23 mouse cellular contexts compared by ENCODE assay signal in the genomic region with DNA sequence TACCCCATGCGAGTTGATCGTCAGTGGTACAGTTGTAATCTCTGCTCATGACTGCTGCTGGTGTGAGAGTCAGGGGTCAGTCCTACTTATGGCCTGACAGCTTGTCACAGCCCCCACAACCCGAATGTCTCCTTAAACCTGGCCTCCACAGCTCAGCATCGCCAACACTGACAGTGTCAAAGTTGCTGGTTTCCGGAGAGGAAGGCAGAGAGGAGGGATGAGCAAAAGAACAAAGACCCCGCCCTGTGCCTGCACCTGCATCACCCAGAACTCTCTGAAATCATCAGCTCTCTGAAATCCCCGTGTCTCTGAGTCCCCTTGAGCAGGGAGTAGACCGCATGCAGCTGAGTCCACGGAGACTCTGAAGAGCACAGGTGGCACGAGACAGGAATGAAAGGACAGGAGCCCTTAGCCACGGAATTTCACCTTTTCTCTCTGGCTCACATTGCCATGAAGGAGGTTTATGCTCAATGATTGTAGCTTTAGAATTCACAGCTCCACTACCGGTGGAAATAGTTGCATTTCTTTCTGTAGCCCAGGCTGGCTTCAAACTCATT. TPM values are rescaled to one million over a fixed set of nuclear protein-coding genes. Genes with fewer than 3 reads are reported as not detected.
DNase-seq lines count a peak whose midpoint lies in the region; ATAC-seq lines count a peak whose summit lies in the region.
"Had no signal": no experiment of that assay in that cellular context is flagged by ENCODE, and none has a peak within 500 bp of the region (broad histone marks: within the 10 kb centered on the region; RNA-seq: fewer than 3 reads in every experiment).

Gene Sit1, minus strand, starts transcription at position 200 of the 557 bp plus-strand sequence.

- H3K27me3 ChIP-seq in heart, embryonic 13.5 days (replicated peaks) = 0 out of 2 replicates have a peak, but pooled peaks cover 9% of the 10 kb centered on the region
- H3K27me3 ChIP-seq in heart, embryonic 12.5 days (replicated peaks) = peaks cover 4% of the 10 kb centered on the region; the same call in 1 of the 2 replicates
- no peaks in the 10 kb centered on the region for H3K27me3 ChIP-seq in splenic B cell, adult 2 months (ENCODE audit: control insufficient read depth, insufficient read depth, low read length, poor library complexity, severe bottlenecking)
- H3K27me3 ChIP-seq in midbrain, embryonic 14.5 days (ENCODE audit: control insufficient read depth, insufficient read depth, low read length) = no peaks in the 10 kb centered on the region
- H3K27me3 ChIP-seq: embryonic facial prominence, embryonic 13.5 days; hindbrain, embryonic 15.5 days; limb, embryonic 13.5 days had no signal

- no peak within 1 kb of the TSS for H3K27ac ChIP-seq in heart, embryonic 13.5 days (replicated peaks)
- H3K27ac ChIP-seq in heart, embryonic 12.5 days (ENCODE audit: poor library complexity, severe bottlenecking) = no peak within 1 kb of the TSS
- no peak within 1 kb of the TSS for H3K27ac ChIP-seq in midbrain, embryonic 14.5 days (replicated peaks; ENCODE audit: low read depth, low read length)
- H3K27ac ChIP-seq: embryonic facial prominence, embryonic 13.5 days; hindbrain, embryonic 15.5 days; limb, embryonic 13.5 days; liver, embryonic 15.5 days had no signal

- no peak for ATAC-seq in heart, embryonic 13.5 days (ENCODE audit: extremely low read depth, insufficient number of reproducible peaks, low FRiP score, low TSS enrichment)
- ATAC-seq in heart, embryonic 12.5 days (ENCODE audit: insufficient number of reproducible peaks, low FRiP score) = no peak
- no peak for ATAC-seq in midbrain, embryonic 14.5 days (ENCODE audit: low FRiP score, low TSS enrichment)

- H3K9me3 ChIP-seq in heart, embryonic 13.5 days = no peaks in the 10 kb centered on the region
- no peaks in the 10 kb centered on the region for H3K9me3 ChIP-seq in heart, embryonic 12.5 days (replicated peaks)
- H3K9me3 ChIP-seq in midbrain, embryonic 14.5 days (ENCODE audit: control insufficient read depth, low read length) = no peaks in the 10 kb centered on the region
- H3K9me3 ChIP-seq: embryonic facial prominence, embryonic 13.5 days; hindbrain, embryonic 15.5 days; limb, embryonic 13.5 days; liver, embryonic 15.5 days had no signal

- peak; percentile 60 to 66 for DNase-seq in spleen, postnatal 36 days (ENCODE audit: low spot score in 2 of 2)
- no peak for DNase-seq in spleen, postnatal 4 days (ENCODE audit: low spot score in 2 of 2)
- DNase-seq in splenic B cell, adult 2 months (ENCODE audit: low read depth, low spot score) = peak; percentile 55
- DNase-seq in thymus, postnatal 4 days = peak; percentile 80
- no peak for DNase-seq in cerebellum, postnatal 4 days (ENCODE audit: low spot score in 2 of 2)
- DNase-seq in midbrain, embryonic 14.5 days = no peak
- DNase-seq: adrenal gland, postnatal 14 days; cerebellum, adult 8-10 months; gastrocnemius, postnatal 10 days; heart, postnatal 36 days; kidney, adult 8-10 months; kidney, postnatal 36 days; lung, postnatal 10 days had no signal

- H3K4me1 ChIP-seq in heart, embryonic 13.5 days = peaks cover 3% of the 10 kb centered on the region; the same call in 1 of the 2 replicates
- H3K4me1 ChIP-seq in heart, embryonic 12.5 days (replicated peaks) = no peaks in the 10 kb centered on the region
- no peaks in the 10 kb centered on the region for H3K4me1 ChIP-seq in midbrain, embryonic 14.5 days (ENCODE audit: control insufficient read depth, insufficient read depth, low read length)
- H3K4me1 ChIP-seq: embryonic facial prominence, embryonic 13.5 days; hindbrain, embryonic 15.5 days; limb, embryonic 13.5 days had no signal

- no peak within 1 kb of the TSS for H3K4me2 ChIP-seq in heart, embryonic 13.5 days
- H3K4me2 ChIP-seq in heart, embryonic 12.5 days = no peak within 1 kb of the TSS
- no peak within 1 kb of the TSS for H3K4me2 ChIP-seq in midbrain, embryonic 14.5 days (ENCODE audit: low read length)
- H3K4me2 ChIP-seq: embryonic facial prominence, embryonic 13.5 days; hindbrain, embryonic 15.5 days; limb, embryonic 13.5 days; liver, embryonic 15.5 days had no signal

- no peak within 1 kb of the TSS for H3K4me3 ChIP-seq in heart, embryonic 13.5 days
- H3K4me3 ChIP-seq in heart, embryonic 12.5 days = no peak within 1 kb of the TSS
- H3K4me3 ChIP-seq in midbrain, embryonic 14.5 days (replicated peaks; ENCODE audit: low read depth, low read length) = no peak within 1 kb of the TSS
- H3K4me3 ChIP-seq: embryonic facial prominence, embryonic 13.5 days; hindbrain, embryonic 15.5 days; limb, embryonic 13.5 days; liver, embryonic 15.5 days had no signal

- H3K9ac ChIP-seq in heart, embryonic 13.5 days = 0 out of 2 replicates have a peak within 1 kb of the TSS, but pooled peaks have one; percentile 24
- H3K9ac ChIP-seq in heart, embryonic 12.5 days = no peak within 1 kb of the TSS
- no peak within 1 kb of the TSS for H3K9ac ChIP-seq in midbrain, embryonic 14.5 days (replicated peaks; ENCODE audit: low read length)
- H3K9ac ChIP-seq: embryonic facial prominence, embryonic 13.5 days; hindbrain, embryonic 15.5 days; limb, embryonic 13.5 days; liver, embryonic 15.5 days had no signal

- WGBS in heart, embryonic 13.5 days = 54% methylated on average over 12 of the region's 12 CpGs
- 51% methylated on average over 12 of the region's 12 CpGs for WGBS in heart, embryonic 12.5 days
- WGBS in midbrain, embryonic 14.5 days = 60% methylated on average over 12 of the region's 12 CpGs

- H3K36me3 ChIP-seq in heart, embryonic 13.5 days = no peaks in the 10 kb centered on the region
- H3K36me3 ChIP-seq in heart, embryonic 12.5 days = no peaks in the 10 kb centered on the region
- H3K36me3 ChIP-seq in splenic B cell, adult 2 months (ENCODE audit: control insufficient read depth, insufficient read depth, low read length, poor library complexity, severe bottlenecking) = no peaks in the 10 kb centered on the region
- no peaks in the 10 kb centered on the region for H3K36me3 ChIP-seq in midbrain, embryonic 14.5 days (ENCODE audit: control insufficient read depth, insufficient read depth, low read length)
- H3K36me3 ChIP-seq: embryonic facial prominence, embryonic 13.5 days; hindbrain, embryonic 15.5 days; limb, embryonic 13.5 days; liver, embryonic 15.5 days had no signal

RNA-seq across cellular contexts. Expression of gene Sit1, which starts in this region (rescaled TPM):
- not detected in 2 replicates for polyA plus RNA-seq in heart, embryonic 13.5 days (2015; fragmentation: Nextera tagmentation; extraction: Ambion mirVana)
- polyA plus RNA-seq in heart, embryonic 12.5 days (2016; fragmentation: Nextera tagmentation; extraction: Ambion mirVana) = not detected in 2 replicates
- polyA plus RNA-seq in midbrain, embryonic 14.5 days (2014; fragmentation: Nextera tagmentation; extraction: Ambion mirVana) = not detected in 2 replicates
- polyA plus RNA-seq: cortical plate, adult 2 months; embryonic facial prominence, embryonic 13.5 days; hindbrain, embryonic 15.5 days; limb, embryonic 13.5 days; midbrain, postnatal 0 days; neural tube, embryonic 11.5 days; stomach, embryonic 14.5 days had no signal

Comparison
In these comparisons a context has a peak if more than half of its experiments do, and no peak if none do; other contexts are left out.
1. DNase-seq: peak in spleen, postnatal 36 days (2 of 2), splenic B cell, adult 2 months (single experiment) and thymus, postnatal 4 days (single experiment); none in spleen, postnatal 4 days (0 of 2), cerebellum, postnatal 4 days (0 of 2) and midbrain, embryonic 14.5 days (single experiment).